Mouse (Mus musculus) erythroid progenitor cell, adult 5-6 weeks (primary cell): Measurements from ENCODE around the gene Fam124b. TPM values are rescaled to one million over a fixed set of nuclear protein-coding genes. Genes with fewer than 3 reads are reported as not detected.
A peak's percentile ranks its signal among the peaks of the same experiment; 100 is the strongest.

ENCODE experiments used
- ATAC-seq: replicated peaks from 2 replicates; pipeline ENCODE4 v1.8.0; 2016; ENCODE audit warnings: moderate number of reproducible peaks, mild to moderate bottlenecking, moderate TSS enrichment, inconsistent platforms; ENCODE audit not compliant: poor library complexity, low FRiP score, severe bottlenecking
- total RNA-seq, 2 experiments: library from RNA; stranded (forward) in 1 of 2; stranded (reverse) in 1 of 2; fragments of 150-400 nt in 1 of 2; fragments of 186-747, 209-891 nt in 1 of 2; gene quantifications; 2 replicates each; pipeline versions ENCODE4 v1.2.3 to v1.2.4; 2015 to 2017; ENCODE audit warnings: low replicate concordance in 2 of 2

Gene Fam124b
- not detected in 2 replicates for total RNA-seq (2015; ENCODE audit: low replicate concordance)
- not detected in 2 replicates for total RNA-seq (2017; ENCODE audit: low replicate concordance)

DNA sequence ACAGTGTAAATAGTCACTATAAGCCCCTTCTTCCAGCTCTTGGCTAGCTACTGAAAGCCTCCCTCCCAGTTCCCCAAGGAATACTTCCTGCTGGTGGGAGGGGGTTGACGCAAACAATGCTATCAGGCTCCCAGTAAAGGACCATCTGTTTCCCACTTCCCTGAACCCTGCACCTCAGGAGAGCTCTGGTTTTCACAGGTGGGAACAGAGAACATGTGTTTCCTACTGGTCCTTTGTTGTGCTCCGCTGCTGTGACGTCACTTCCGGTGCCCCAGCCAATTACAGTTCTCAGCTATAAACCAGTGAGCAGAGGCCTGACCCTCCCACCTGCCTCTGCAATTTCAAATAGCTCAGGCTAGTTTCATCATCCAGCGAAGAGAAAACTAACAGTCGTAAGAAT, at the start of gene Fam124b:
TSS of gene Fam124b (minus strand) at position 206 of the 400 bp plus-strand sequence.
- ATAC-seq, result no peak

DNA sequence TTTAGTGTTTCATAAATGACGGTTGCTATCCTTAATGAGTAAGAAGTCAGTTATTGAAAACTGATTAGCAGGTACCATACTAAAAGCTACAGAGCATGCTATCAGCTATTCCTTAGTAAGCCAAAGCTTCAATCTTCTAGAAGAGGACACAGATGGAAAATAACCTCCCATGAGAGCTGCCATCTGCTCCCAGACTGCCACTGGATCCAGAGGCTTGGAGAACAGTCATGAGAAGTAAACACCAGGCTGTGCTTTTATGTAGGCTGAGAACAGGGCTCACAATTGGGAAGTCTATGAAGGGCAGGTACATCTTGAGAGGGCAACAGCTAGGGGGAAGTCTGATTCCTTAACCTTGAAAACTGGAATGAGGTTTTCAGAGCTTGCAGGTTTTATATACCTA, 42.2 kb upstream of the Fam124b start:
- ATAC-seq, result no peak

DNA sequence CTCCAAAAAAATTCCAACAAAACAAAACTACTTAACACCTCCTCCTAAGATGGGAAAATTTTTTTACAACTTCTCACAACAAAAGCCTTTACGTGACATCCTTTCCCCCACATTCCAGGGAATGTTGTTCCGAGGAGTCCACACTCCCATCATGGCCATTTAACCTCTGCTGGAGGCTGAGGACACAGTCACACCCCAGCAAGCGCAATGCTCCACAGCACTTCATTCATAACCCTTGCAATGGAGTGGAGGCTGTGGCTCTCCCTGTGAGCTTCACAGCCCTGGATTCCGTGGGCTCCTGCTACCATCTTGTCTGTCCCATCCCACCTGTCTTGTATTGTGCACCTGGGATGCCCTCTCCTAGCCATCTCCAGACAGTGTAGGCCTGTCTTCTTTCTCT, 40.4 kb upstream of the Fam124b start:
- no peak for ATAC-seq

DNA sequence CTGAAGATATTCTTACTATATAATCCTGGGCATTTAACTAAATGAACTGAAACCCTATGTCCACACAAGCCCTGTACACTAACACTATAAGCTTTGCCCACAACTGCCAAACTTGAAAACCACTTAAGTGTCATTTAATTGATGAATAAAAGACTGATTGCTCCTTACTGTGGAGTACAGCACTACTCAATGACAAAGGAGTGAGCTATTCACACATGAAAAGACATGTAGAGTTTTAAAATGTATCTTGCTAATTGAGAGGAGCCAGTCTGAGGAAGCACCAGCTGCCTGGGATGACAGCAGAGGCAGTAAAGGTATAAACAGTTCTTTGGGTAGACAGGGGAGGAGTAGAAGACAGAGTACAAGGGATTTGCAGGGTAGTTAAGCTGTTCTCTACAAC, 35.0 kb upstream of the Fam124b start:
- no peak for ATAC-seq

DNA sequence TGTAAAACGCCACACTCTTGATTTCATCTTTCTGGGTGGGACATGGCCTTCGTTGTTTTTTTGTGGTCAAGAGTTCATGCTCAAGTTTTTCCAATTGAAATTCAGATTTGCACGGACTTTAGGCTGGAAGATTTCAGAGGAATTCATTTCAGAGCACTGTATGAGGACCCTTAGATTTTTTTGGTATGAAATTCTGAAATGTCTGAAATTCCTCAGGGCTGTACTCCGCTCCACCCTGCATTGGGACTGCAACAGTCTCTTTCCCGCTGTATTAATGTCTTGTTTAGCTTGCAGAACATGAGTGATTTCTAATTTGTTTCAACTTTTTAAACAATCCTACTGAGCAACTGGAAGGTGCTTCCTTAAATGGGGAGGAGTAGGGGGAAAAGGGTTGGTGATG, 32.0 kb upstream of the Fam124b start:
- ATAC-seq, result no peak

DNA sequence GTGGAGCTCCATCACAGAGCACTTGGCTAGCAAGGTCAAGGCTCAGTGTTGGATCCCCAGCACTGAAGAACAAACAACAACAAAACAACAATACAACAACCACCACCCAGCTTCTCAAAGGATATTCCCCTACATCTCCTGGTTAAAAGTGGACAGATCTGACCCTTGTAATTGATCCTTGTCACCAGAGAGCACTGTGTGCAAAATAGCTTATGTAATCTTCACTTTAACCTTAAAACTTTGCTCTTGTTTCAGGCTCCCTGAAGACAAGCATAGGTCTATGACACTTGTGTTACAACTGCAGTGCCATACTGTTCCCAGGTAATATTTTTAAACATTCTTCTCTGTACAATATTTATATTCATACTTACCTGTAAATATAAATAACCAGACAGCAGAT, 28.9 kb upstream of the Fam124b start:
- no peak for ATAC-seq

DNA sequence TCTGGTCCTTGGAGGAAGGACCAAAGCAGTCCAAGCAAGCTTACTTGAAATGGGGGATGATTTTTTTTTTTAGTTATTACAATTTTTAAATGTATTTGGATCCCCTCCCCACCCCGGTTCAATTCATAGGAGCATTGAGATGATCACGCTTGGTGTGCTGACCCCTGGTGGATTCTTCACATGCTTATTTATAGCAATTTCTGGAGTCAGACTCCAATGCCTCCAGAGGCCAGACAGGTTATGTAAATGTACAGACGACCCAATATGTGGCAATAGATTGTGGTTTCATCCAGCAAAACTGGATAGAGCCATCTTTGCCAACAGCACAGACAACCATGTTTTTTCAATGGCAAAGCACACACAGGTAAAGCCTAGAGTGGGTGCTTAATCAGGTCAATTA, 25.9 kb upstream of the Fam124b start:
- no peak for ATAC-seq

DNA sequence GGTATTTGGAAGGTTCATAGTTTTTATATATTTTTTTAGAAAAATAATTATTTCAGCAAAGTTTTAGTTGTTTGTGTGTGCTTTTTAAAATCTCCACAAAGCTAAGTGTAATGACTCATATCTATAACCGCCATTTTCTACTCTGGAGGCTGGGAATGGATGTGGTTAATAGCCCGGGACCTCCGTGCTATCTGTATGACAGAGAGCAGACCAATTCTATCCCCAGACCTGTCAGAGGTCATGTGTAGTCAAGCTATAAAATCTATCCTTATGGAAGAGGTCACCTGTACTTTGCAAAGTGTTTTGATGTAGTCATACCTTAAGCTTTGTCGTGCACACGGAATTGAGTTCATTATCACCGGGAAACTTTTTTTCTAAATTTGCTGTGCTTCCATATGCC, 23.3 kb upstream of the Fam124b start:
- no peak for ATAC-seq

DNA sequence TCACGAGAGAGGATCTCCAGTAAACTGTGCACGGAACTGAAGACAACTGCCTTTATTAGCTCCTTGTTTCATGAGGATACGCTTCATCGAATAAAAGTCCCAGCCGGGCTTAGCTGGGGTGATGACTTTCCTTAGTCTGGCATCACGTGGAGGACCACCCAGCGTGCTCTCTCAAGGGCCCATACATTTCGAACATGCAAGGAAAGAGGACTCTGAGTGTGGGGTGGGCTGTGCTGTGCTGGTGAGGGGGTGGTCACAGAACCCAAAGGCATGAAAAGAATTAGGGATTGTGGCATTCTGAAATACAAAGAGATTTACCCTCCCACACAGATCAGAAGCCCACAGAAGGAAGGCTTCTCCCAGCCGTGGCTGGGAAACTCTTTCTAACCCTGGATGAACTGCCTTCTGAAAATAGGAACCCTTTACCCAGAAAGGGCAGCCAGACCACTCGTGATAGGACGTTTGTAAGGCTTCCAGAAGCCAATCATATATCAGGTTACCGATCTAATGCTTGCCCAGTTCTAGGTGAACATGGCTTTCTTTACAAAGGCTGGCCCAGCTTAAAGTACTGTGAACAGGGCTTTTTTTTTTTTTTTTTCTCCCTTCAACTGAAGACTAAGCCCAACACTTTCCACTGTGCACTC, 21.9 kb upstream of the Fam124b start:
- ATAC-seq, result no peak

DNA sequence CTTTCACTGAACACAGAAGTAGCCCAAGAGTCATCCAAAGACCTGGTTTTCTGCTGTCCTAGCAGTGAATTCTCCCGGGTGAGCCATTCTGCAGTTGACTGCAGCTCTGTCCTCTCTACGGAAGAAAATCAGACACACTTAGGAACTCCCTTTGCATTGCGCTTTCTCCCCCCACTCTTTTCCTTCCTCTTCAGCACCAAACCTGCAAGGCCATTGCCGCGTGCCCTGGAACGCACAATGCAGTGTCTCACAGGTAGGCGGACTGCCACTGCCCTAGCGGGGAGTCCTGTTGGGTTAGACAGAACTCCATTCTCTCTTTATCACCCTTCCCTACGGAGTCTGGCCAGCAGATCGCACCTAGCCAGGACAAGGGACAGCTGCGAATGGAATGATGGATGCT, 21.2 kb upstream of the Fam124b start:
- ATAC-seq, result no peak

DNA sequence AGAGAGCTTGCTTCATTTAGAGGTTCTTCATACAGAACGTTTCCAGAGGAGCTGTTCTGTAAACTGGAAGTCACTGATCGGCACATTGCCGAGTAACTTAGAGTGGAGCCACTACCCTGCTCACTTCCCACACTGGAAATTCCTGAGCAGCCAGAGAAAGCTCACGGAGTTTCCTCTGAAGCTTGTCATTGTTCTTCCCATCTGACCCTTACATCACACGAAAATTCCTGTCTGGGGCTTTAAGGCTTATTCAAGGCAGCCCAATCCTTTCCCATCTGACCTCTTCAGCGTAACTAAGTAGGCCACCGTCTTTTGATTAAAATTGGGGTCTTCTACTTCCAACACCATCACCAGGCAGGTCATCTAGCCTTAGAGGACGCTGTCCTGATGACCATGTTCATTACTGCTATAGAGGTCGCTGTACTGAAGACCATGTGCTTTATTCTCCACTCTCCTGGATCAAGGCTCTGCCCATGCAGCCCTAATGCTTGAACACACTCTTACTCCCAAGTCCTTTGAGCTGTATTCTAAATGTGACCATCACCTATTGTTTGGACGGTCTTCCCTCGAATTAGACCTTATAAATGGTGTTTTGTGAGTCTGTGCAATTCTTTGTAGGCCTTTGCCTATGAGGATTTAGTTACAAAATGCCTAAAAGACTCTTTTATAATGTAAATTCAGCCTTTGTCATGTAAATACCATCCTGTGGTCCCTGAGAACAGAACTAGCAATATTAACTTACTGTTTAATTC, 18.9 kb upstream of the Fam124b start:
- ATAC-seq, result no peak

DNA sequence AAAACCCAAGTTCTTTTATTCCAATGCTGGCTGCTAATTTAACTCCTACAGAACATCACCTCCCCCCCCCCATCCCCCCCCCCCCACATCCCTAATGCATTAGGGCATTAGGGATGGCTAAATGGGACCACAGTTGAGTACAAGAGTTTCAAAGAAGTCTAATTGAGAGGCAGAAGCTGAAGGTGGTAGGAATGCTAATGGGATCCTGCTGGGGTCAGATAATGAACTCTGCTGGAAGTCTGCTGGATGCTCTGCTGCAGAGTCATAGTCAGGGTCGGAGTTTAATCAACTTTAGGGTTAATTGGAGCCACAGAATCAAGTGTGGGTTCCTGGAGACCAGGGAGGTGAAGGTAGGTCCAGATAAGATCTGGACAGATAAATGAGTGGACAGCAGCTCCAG, 17.9 kb upstream of the Fam124b start:
- ATAC-seq, result no peak

DNA sequence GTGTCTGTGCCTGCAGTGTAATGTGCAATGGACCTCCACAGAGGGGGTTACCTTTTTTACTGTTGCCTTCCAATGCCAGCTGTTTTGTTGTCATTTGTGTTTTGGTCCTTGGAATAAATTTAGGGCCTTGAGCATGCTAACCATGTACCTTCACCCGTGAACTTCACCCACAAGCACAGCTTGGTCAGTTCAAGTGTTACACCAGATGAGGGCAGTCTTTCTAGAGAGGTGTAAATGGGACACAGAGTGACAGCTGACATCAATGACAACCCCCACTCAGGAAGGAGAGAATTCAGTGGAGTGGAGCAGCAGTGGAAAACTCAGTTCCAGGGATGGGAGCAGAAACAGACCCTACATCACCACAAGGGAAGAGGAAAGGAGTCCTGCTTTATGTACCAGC, 12.3 kb upstream of the Fam124b start:
- no peak for ATAC-seq

DNA sequence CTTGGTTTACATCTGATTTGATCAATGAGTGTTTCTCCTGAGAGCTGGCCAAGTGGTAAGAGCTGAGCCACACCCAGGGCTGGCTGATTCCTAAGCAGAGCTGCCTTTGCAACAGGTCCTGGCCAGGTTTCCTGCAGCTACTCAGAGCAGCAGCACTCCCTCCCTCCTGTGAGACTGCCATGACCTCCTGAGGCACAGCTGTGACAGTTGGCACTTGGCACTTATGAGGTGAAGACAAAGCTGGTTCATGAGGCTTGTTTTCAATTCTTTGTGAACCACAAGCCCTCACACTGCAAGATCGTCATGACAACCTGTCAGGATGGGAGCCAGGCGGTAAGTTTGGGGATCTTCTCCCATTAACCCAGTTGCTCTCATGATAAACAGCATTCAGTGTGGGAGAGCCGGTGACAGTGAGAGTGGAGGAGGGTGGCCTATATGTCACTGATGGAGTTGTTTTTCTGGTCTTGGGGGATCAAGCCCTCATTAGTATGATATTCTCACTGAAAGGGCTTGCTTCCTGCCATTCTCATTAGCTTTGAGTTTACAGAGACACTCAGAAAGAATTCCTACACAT, 6.7 kb upstream of the Fam124b start:
- no peak for ATAC-seq

DNA sequence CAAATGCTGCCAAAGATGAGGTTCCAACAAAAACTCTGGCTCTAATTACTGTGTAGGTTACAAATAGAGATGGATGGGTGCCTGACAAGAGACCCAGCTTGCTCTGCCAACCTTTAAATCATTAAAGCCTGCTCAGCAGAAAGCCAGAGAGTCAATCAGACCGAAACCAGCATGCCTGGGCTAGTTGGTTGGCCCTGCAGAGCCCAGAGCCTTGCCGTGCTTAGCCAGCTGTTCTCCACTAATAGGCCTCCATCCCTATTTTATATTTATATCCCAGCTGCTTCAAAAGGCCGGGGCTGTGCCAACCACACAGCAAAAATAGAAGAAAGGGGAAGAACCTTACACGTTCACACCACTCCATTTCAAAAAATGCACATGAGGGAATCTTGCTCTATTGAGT, 2.9 kb upstream of the Fam124b start:
- ATAC-seq, result no peak

DNA sequence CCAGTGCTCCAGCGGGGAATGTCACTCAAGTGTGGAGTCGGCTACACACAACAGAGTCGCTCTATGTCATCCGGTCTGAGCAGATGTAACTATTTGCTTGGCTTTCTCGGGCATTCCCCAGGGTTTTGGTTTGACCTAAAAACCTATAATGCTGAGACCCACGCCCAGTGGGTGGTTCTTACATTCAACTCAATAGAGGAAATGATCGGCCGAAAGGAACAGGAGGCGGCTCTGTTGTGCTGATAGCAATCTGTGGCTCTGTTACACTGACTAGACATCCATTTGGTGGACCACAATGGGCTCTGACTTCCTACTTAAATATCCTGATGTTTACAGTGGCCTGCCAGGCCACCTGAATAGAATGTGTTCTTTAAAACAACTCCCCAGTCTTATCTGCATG, 4.4 kb downstream of the Fam124b start:
- no peak for ATAC-seq

DNA sequence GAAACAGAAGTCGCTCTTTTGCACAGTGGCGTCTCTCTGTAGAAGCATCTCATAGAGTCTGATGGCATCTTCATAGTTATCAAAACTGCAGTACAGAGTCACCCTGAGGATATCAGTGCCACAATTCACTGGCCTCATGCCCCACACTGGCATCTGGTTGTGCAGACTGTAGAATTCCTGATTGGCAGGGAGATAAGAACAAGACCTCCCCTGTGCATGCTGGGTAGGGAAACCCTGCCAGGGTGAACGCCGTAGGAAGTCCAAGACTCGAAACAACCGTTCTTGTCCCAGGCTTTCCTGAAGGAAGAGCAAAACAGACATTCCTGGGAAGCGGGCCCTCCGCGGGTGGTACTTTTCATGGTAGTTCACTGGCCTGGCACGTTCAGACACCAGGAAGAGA, 5.1 kb downstream of the Fam124b start:
- no peak for ATAC-seq

DNA sequence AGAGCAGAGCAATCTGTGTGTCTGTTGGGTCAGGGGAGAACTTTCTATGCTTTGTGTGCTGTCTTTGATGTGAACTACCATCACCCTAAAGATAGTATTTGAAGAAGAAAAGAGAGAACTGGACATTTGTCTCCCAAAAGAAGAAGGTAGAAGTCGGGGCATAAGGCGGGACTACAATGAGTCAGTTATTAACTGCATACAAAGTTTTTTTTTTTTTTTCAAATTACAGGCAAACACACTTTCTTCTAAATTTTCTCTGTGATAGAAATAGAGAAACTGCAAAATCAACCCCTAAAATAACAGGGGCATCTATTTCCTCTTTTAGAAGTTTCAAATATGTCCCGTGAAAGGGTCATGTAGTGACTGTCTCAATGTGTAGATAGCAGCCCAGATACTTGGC, 16.0 kb downstream of the Fam124b start:
- ATAC-seq, result no peak

DNA sequence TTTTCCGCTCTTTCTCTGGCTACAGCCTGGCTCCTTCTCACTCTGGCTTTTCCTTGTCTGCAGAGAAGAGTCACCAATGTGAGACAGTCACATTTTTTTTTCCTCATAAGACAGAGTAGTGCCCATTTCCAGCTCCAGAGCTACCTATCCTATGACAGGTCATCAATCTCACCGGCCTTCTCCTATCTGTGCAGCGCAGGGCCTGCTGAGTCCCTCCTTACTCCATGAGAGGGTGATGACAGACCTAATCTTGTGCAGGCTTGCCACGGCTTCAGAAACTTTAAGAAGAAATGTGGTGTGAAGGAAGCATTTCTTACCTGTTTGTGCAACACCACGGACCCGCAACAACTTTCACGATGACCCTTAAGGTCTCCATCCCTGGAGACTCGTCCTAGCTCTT, 25.4 kb downstream of the Fam124b start:
- no peak for ATAC-seq

DNA sequence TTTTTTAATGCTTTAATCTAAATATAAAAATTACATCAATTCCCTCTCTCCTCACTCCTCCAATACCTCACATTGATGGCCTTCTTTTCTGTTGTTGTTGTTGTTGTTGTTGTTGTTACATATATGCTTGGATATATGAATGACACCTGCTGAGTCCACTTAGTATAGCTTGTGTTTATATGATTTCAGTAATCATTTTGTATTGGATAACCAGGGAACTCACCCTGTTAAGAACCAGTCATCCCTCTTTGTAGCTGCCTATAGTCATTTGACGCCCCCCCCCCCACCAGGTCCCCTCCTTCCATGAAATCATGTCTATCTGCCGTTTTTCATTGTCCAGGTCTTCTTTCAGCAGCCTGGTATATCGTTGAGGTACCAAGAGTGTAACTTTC, 36.9 kb downstream of the Fam124b start:
- no peak for ATAC-seq

DNA sequence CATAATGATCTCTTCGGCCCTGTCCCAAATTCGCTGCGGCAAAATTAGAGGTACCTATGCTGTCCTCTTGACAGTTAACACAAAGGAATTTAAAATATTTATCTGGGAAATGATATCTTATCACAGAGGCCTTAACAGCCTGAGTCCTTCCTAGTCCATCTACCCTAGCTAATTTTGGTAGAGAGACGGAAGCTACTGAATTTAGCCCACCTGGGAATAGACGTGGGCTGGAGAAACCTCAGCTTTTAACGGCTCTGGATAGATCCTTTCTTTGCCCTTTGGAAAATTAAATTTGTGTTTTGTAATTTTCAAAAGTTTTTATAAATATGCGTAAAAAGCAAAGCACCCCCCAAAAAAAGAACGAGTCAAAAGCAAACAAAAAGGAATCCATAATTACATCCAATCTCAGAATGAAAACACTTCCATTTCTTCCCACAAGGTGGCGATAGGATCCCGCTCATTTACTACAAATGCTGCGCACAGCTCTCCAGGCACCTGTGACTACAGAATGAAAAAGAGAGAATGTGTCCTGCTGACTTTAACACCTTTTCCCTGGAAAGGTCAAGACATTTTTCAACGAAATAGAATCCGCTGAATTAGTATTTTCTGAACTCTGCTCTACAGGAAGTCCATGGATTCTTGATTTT, 37.4 kb downstream of the Fam124b start:
- ATAC-seq, result 0 out of 2 replicates have a peak, but pooled peaks have one; percentile 59
